Mouse (Mus musculus) forebrain, postnatal 0 days (tissue): ENCODE measurements around the gene Asl. TPM values are rescaled to one million over a fixed set of nuclear protein-coding genes. Genes with fewer than 3 reads are reported as not detected.

Experiments
- ATAC-seq: fragments of 200-750 bp; cut with Nextera tagmentation; 2 replicates; pipeline ENCODE4 v1.8.0; 2017; ENCODE audit warnings: mild to moderate bottlenecking, moderate library complexity
- DNase-seq: peaks from one replicate; pipeline ENCODE4 v3.0.0-alpha.2; 2015
- H3K27ac ChIP-seq: fragments of 300-500 bp; sonication (generic); 2 replicates; pipeline ENCODE4 v1.5.1; 2014; ENCODE audit warnings: low read depth, mild to moderate bottlenecking, antibody characterized with exemption, low read length, moderate library complexity, mixed read lengths
- H3K27me3 ChIP-seq: fragments of 300-500 bp; sonication (generic); 2 replicates; pipeline ENCODE4 v1.6.1; 2014; ENCODE audit warnings: mild to moderate bottlenecking, low read length, mixed read lengths; ENCODE audit not compliant: insufficient read depth
- H3K36me3 ChIP-seq: fragments of 300-500 bp; sonication (generic); 2 replicates; pipeline ENCODE4 v1.6.1; 2014; ENCODE audit warnings: mild to moderate bottlenecking, moderate library complexity; ENCODE audit not compliant: insufficient read depth
- H3K4me1 ChIP-seq: fragments of 300-500 bp; sonication (generic); 2 replicates; pipeline ENCODE4 v1.6.1; 2014; ENCODE audit warnings: antibody characterized with exemption; ENCODE audit not compliant: insufficient read depth
- H3K4me2 ChIP-seq: fragments of 300-500 bp; sonication (generic); 2 replicates; pipeline ENCODE4 v1.6.1; 2014; ENCODE audit warnings: low read depth, mild to moderate bottlenecking, moderate library complexity
- H3K4me3 ChIP-seq: fragments of 300-500 bp; sonication (generic); 2 replicates; pipeline ENCODE4 v1.5.1; 2014; ENCODE audit warnings: low read depth, low read length, mixed read lengths
- H3K9ac ChIP-seq: fragments of 300-500 bp; sonication (generic); 2 replicates; pipeline ENCODE4 v1.6.1; 2014; ENCODE audit warnings: mild to moderate bottlenecking
- H3K9me3 ChIP-seq: fragments of 300-500 bp; sonication (generic); 2 replicates; pipeline ENCODE4 v1.6.1; 2016; ENCODE audit warnings: low read length
- CTCF ChIP-seq: sonication (generic); IDR thresholded peaks from 2 replicates; pipeline ENCODE4 v1.5.1; 2016; ENCODE audit warnings: antibody characterized with exemption, control low read depth, low read depth
- WGBS: fragments of 180-500 bp; shearing (Covaris S2); extraction: QIAGEN DNeasy Blood & Tissue Kit; methylation state at CpG from one replicate; pipeline ENCODE4 v1.1.7; 2014; 5-methylcytosine and 5-hydroxymethylcytosine counted together
- polyA plus RNA-seq: library from polyadenylated mRNA; unstranded; fragments of >200 nt; fragmentation: Nextera tagmentation; extraction: Ambion mirVana; gene quantifications from 2 replicates; pipeline ENCODE4 v1.2.1, GENCODE M21; 2015
- total RNA-seq: library from RNA; depleted of rRNA; stranded (reverse); fragments of >200 nt; gene quantifications from 2 replicates; pipeline ENCODE4 v1.2.3, GENCODE M21; 2014

The Asl gene
- total and polyA plus RNA-seq, 2 experiments from 2014 or later, result 33.2 to 39.3 TPM

DNA sequence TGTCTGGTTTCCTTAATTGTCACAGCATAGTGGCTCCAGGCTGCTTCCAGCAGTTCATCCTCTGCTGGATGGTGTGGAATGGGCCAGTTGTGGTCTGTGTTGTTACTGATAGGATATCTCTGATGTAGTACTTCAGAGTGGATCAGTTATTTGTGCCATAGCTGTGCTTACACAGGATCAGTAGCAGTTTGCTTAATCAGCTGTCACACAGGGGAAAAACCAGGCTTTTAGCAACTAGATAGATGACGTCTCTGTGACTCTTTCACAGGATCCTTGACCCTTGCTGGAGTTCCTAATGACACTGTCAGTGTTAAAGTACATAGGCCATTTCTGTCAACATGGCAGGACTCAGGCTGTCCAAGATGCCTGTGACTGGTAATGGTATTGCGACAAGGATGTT is 4.8 kb upstream of the Asl start:
- H3K9ac ChIP-seq, result no peak overlapping the region
- no peak overlapping the region for H3K27ac ChIP-seq
- DNase-seq, result no peak
- WGBS, result 90% methylated on average over 2 of the region's 2 CpGs
- ATAC-seq, result no peak
- no peaks in the 10 kb centered on the region for H3K27me3 ChIP-seq
- H3K4me2 ChIP-seq, result no peak overlapping the region
- no peak for TF ChIP-seq CTCF
- no peak overlapping the region for H3K4me3 ChIP-seq
- 0 out of 2 replicates have a peak, but pooled peaks cover 7% of the 10 kb centered on the region for H3K4me1 ChIP-seq
- 0 out of 2 replicates have a peak, but pooled peaks cover 6% of the 10 kb centered on the region for H3K36me3 ChIP-seq
- H3K9me3 ChIP-seq, result no peaks in the 10 kb centered on the region

DNA sequence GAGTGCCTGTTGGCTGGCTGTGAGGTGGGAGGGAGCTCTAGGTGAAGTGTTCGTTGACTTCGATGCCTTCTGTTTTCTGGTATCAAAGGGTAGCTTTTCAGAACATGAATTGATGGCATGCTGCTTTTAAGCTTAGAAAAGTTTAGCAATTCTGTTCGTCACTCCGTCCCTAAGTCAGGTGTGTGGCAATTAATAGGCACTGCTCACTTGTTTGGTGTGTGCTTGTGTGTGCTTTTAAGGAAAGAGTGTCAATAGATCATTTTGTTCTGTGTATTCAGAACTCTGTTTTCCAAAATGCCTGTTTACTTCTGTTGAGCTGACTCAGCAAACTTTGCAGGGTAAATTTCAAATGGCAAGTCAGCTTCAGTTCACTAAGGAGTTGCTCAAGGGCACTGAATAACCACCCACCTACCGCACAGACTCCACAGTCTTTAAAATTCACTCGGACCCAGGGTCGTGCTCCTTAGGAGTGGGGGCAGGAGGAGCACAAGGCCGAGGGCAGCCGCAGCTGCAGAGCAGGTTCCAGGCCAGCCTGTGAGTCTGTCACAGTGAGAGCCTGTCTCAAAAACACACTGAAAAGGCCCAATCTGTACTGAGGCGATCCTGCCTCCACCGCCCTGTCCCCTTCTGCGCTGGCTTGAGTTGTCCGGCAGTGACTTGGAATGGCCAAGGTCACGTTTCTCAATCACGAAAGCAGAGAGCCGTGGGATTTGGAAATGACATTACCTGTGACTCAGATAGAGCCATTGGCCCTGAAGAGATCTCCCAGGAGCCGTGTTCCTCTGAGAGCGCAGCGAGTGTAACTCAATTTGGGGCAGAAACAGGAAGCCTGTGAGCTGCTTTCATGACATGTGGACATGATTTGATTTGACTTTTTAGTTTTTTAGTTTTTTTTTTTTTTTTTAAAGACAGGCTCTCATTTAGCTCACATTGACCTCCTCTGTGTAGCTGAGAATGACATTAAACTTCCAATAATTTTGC is 2.7 kb upstream of the Asl start:
- Histone ChIP-seq H3K27me3 (no peaks in the 10 kb centered on the region), H3K4me2 (no peak overlapping the region), H3K9ac (no peak overlapping the region), H3K36me3 (no peaks in the 10 kb centered on the region), H3K27ac (no peak overlapping the region), H3K4me1 (0 out of 2 replicates have a peak, but pooled peaks cover 7% of the 10 kb centered on the region), H3K9me3 (no peaks in the 10 kb centered on the region), H3K4me3 (no peak overlapping the region)
- no peak for TF ChIP-seq CTCF
- WGBS, result 92% methylated on average over 19 of the region's 19 CpGs
- no peak for ATAC-seq
- no peak for DNase-seq

- no peak for TF ChIP-seq CTCF
- peaks cover 10% of the 10 kb centered on the region; the same call in 1 of the 2 replicates for H3K4me1 ChIP-seq
- H3K4me2 ChIP-seq, result no peak overlapping the region
- DNase-seq (no peak), ATAC-seq (no peak)
- H3K9me3 ChIP-seq, result no peaks in the 10 kb centered on the region
- no peaks in the 10 kb centered on the region for H3K27me3 ChIP-seq
- no peak overlapping the region for H3K4me3 ChIP-seq
- WGBS, result 84% methylated on average over 7 of the region's 7 CpGs
- H3K36me3 ChIP-seq, result no peaks in the 10 kb centered on the region
- H3K9ac ChIP-seq, result no peak overlapping the region
- H3K27ac ChIP-seq, result no peak overlapping the region
Measured at GRCm38 (mm10) chr5:130027696-130028095, 1.4 kb downstream of the Asl start.

GRCm38 (mm10) chr5:130027134-130027533 is 1.9 kb downstream of the Asl start:
- ATAC-seq (no peak), DNase-seq (no peak)
- Histone ChIP-seq H3K9me3 (no peaks in the 10 kb centered on the region), H3K4me2 (no peak overlapping the region), H3K27me3 (no peaks in the 10 kb centered on the region), H3K27ac (no peak overlapping the region), H3K4me3 (no peak overlapping the region), H3K4me1 (peaks cover 10% of the 10 kb centered on the region; the same call in 1 of the 2 replicates), H3K9ac (no peak overlapping the region), H3K36me3 (no peaks in the 10 kb centered on the region)
- TF ChIP-seq CTCF, result no peak
- WGBS, result 73% methylated on average over 5 of the region's 5 CpGs

DNA sequence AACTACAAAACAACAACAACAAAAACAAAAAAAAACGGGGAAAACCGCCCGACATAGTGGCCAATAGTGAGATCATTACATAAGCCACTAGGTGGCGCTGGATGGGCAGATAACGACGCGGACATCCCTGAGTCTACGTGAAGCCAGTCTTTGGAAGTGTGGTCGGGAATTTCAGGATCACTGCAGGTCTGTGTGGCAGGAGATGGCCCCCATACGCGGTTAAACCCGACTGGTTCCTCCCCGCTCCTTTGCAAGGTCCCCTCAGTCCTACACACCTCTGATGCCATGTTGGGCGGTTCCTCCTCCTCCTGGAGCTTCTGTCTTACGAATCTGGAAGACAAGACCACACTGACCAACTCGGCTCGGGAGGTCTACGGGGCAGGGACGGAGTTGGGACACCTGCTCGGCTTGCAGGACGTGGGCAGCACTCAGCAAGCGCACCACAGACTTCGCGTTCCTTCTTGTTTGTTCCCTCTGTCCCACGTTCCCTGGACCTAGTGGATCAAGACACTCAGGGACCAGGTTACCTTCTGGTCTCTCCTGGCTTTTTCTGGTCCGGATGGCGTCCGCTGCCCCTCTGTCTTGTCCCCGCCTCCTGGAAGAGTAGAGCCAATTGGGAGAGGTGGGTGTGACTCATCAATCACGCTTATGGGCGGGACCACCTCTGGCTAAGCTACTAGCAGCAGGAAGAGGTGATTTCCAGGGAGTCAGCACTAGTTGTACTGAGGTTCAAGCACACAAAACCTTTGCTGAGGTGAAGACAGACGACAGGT is 5.1 kb downstream of the Asl start:
- peak; percentile 92 for ATAC-seq
- under 1% methylated on average over 32 of the region's 32 CpGs for WGBS
- no peaks in the 10 kb centered on the region for H3K36me3 ChIP-seq

DNA sequence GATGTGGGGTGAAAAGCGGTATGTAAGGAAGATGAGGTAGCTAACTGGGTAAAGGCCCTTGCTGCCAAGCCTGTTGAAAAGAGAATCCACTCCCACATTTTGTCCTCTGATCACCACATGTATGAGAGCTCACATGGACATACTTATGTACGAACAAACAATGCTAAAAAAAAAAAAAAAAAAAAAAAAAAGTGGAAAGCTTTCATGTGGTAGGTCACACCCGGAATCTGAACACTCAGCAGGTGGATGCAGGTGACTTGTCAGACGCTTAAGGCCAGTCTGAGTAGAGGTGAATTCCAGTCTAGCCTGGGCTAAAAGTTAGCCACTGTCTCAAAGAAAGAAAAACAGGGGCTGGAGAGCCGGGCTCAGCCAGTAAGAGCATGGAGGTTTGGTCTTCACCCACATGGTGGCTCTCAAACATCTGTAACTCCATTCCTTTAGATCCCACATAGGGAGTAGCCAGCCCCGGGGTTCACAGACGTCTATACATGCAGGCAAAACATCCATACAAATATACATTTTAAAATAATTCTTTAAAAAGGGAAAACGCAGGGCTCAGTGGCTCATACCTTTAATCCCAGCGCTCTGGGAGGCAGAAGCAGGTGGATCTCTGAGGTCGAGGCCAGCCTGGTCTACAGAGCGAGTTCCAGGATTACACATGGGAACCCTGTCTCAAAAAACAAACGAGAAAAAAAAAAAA is 5.8 kb downstream of the Asl start:
- Histone ChIP-seq H3K36me3 (no peaks in the 10 kb centered on the region), H3K4me1 (peaks cover 3% of the 10 kb centered on the region; the same call in 1 of the 2 replicates), H3K27ac (peak overlapping the region; percentile 1; the same call in 1 of the 2 replicates), H3K4me3 (peak overlapping the region; percentile 58), H3K9ac (peak overlapping the region; percentile 66; the same call in 1 of the 2 replicates), H3K27me3 (no peaks in the 10 kb centered on the region), H3K9me3 (no peaks in the 10 kb centered on the region), H3K4me2 (peak overlapping the region; percentile 96)
- ATAC-seq (no peak), DNase-seq (no peak)
- WGBS, result 40% methylated on average over 12 of the region's 12 CpGs
- TF ChIP-seq CTCF, result no peak

More for the DNA sequence above, 5.1 kb downstream of the Asl start:
- Histone ChIP-seq H3K4me3 (peak overlapping the region; percentile 58), H3K9ac (peak overlapping the region; percentile 66), H3K4me2 (peak overlapping the region; percentile 96), H3K9me3 (no peaks in the 10 kb centered on the region), H3K27ac (peak overlapping the region; percentile 69), H3K27me3 (no peaks in the 10 kb centered on the region), H3K4me1 (peaks cover 3% of the 10 kb centered on the region; the same call in 1 of the 2 replicates)
- peak; percentile 88 for TF ChIP-seq CTCF
- peak; percentile 89 for DNase-seq
